Mouse (Mus musculus) ES-E14 (cell line): ENCODE results near the gene 1700069L16Rik.

Source experiments
- MAFK ChIP-seq: IDR thresholded peaks from 2 replicates; pipeline ENCODE4 v1.6.1; 2014; ENCODE audit warnings: mild to moderate bottlenecking, low read depth, low read length, inconsistent platforms; ENCODE audit not compliant: insufficient read depth
- ZC3H11A ChIP-seq: IDR thresholded peaks from 2 replicates; pipeline ENCODE4 v1.6.1; 2012; ENCODE audit warnings: low read depth, mild to moderate bottlenecking, inconsistent platforms, low read length, borderline replicate concordance
- ZNF384 ChIP-seq: IDR thresholded peaks from 2 replicates; pipeline ENCODE4 v1.6.1; 2012; ENCODE audit warnings: low read depth, low read length, inconsistent platforms

GRCm38 (mm10) chr5:113722224-113723013 is 2.2 kb downstream of the 1700069L16Rik start:
- TF ChIP-seq ZNF384 (no peak), MAFK (no peak), ZC3H11A (peak; percentile 26; the same call in 1 of the 2 replicates)
